Mouse (Mus musculus) stomach, embryonic 14.5 days (tissue): ENCODE data around the gene Pnp. TPM values are rescaled to one million over a fixed set of nuclear protein-coding genes. Genes with fewer than 3 reads are reported as not detected.

Source experiments
- ATAC-seq: fragments of 200-750 bp; cut with Nextera tagmentation; 2 replicates; pipeline ENCODE4 v1.8.0; 2017; ENCODE audit warnings: low read depth, moderate TSS enrichment; ENCODE audit not compliant: insufficient number of reproducible peaks, insufficient read depth, low FRiP score
- H3K27ac ChIP-seq: fragments of 300-500 bp; sonication (generic); 2 replicates; pipeline ENCODE4 v1.5.1; 2014; ENCODE audit warnings: mild to moderate bottlenecking, low read length, moderate library complexity, mixed read lengths
- H3K27me3 ChIP-seq: fragments of 300-500 bp; sonication (generic); 2 replicates; pipeline ENCODE4 v1.6.1; 2014; ENCODE audit warnings: low read length, control low read depth, mixed read lengths; ENCODE audit not compliant: control insufficient read depth, insufficient read depth
- H3K36me3 ChIP-seq: fragments of 300-500 bp; sonication (generic); 2 replicates; pipeline ENCODE4 v1.6.1; 2014; ENCODE audit warnings: mild to moderate bottlenecking, control low read depth, low read length, moderate library complexity, mixed read lengths; ENCODE audit not compliant: control insufficient read depth, insufficient read depth
- H3K4me1 ChIP-seq: fragments of 300-500 bp; sonication (generic); 2 replicates; pipeline ENCODE4 v1.6.1; 2014; ENCODE audit warnings: low read length, control low read depth, mixed read lengths; ENCODE audit not compliant: control insufficient read depth, insufficient read depth
- H3K4me2 ChIP-seq: fragments of 300-500 bp; sonication (generic); replicated peaks from 2 replicates; pipeline ENCODE4 v1.6.1; 2014; ENCODE audit warnings: low read depth, low read length, control low read depth
- H3K4me3 ChIP-seq: fragments of 300-500 bp; sonication (generic); 2 replicates; pipeline ENCODE4 v1.5.1; 2014; ENCODE audit warnings: low read depth, low read length, control low read depth
- H3K9ac ChIP-seq: fragments of 300-500 bp; sonication (generic); replicated peaks from 2 replicates; pipeline ENCODE4 v1.6.1; 2014; ENCODE audit warnings: low read depth, mild to moderate bottlenecking, control low read depth, low read length, moderate library complexity, mixed read lengths
- H3K9me3 ChIP-seq: fragments of 300-500 bp; sonication (generic); 2 replicates; pipeline ENCODE4 v1.6.1; 2016; ENCODE audit warnings: low read depth, low read length, control low read depth; ENCODE audit not compliant: control insufficient read depth
- WGBS: fragments of 180-500 bp; shearing (Covaris S2); extraction: QIAGEN DNeasy Blood & Tissue Kit; methylation state at CpG from one replicate; pipeline ENCODE4 v1.1.7; 2014; 5-methylcytosine and 5-hydroxymethylcytosine counted together
- polyA plus RNA-seq: library from polyadenylated mRNA; unstranded; fragments of >200 nt; fragmentation: Nextera tagmentation; extraction: Ambion mirVana; gene quantifications from 2 replicates; pipeline ENCODE4 v1.2.1, GENCODE M21; 2014

Pnp gene
- polyA plus RNA-seq = 59.5 and 65.1 TPM in 2 replicates

- no peaks in the 10 kb centered on the region for H3K9me3 ChIP-seq
- ATAC-seq = peak; percentile 99
- peak within 1 kb of the TSS; percentile 94 for H3K9ac ChIP-seq
- peaks cover 27% of the 10 kb centered on the region for H3K36me3 ChIP-seq
- H3K27me3 ChIP-seq = no peaks in the 10 kb centered on the region
- H3K27ac ChIP-seq = peak within 1 kb of the TSS; percentile 89
- peak within 1 kb of the TSS; percentile 77 for H3K4me2 ChIP-seq
- peak within 1 kb of the TSS; percentile 85 for H3K4me3 ChIP-seq
- peaks cover 13% of the 10 kb centered on the region for H3K4me1 ChIP-seq
- under 1% methylated on average over 61 of the region's 68 CpGs for WGBS
These were observed at the start of gene Pnp, which contains the start of gene Pip4p1 for GRCm38 (mm10) chr14:50930754-50931492. Pnp (plus strand) TSS chr14:50931082. Pip4p1 (minus strand) TSS chr14:50930856.

DNA sequence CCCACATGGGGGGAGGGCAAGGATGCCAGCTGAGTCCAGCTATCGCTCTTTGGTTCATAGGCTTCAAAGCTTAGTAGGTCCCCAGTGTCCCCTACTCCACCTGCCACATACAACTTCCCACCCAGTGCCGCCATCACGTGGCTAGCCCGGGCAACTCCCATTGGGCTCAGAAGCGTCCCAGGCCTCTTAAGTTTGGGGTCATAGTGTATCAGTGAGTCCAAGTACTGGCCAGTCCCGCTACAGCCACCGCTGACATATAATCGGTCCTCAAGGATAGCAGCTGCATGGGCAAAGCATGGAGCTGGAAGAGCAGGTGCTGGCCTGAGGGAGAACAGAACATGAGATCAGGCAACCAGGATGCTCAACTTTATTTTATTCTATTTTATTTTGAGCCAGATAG, 39.3 kb upstream of the Pnp start:
- no peak overlapping the region for H3K4me2 ChIP-seq
- ATAC-seq = no peak
- H3K4me1 ChIP-seq = peaks cover 4% of the 10 kb centered on the region; the same call in 1 of the 2 replicates
- WGBS = 90% methylated on average over 8 of the region's 8 CpGs
- peaks cover 2% of the 10 kb centered on the region; the same call in 1 of the 2 replicates for H3K27me3 ChIP-seq
- H3K27ac ChIP-seq = no peak overlapping the region
- no peaks in the 10 kb centered on the region for H3K36me3 ChIP-seq
- H3K9me3 ChIP-seq = no peaks in the 10 kb centered on the region
- H3K4me3 ChIP-seq = no peak overlapping the region
- no peak overlapping the region for H3K9ac ChIP-seq

DNA sequence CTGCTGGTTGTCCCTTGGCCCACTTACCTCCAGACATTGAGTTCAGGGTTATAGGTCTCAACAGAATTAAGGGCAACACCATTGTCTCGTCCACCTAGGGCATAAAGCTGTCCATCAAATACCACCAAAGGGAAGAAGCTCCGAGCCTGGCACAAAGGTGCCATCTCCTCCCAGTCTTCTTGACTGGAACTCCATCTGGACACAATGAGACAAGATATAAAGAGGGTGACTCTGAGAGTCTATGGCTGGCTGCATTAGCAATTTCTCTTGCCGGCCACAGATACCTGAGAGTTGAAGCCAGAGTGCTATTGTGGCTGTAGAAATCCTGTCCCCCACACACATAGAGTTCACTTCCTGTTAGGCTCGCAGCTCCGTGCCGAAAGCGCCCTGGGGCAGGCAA, 38.8 kb upstream of the Pnp start:
- no peak overlapping the region for H3K4me3 ChIP-seq
- no peak overlapping the region for H3K4me2 ChIP-seq
- peaks cover 4% of the 10 kb centered on the region; the same call in 1 of the 2 replicates for H3K4me1 ChIP-seq
- WGBS = 84% methylated on average over 7 of the region's 7 CpGs
- peaks cover 2% of the 10 kb centered on the region; the same call in 1 of the 2 replicates for H3K27me3 ChIP-seq
- ATAC-seq = no peak
- H3K36me3 ChIP-seq = no peaks in the 10 kb centered on the region
- H3K9me3 ChIP-seq = no peaks in the 10 kb centered on the region
- no peak overlapping the region for H3K9ac ChIP-seq
- no peak overlapping the region for H3K27ac ChIP-seq

DNA sequence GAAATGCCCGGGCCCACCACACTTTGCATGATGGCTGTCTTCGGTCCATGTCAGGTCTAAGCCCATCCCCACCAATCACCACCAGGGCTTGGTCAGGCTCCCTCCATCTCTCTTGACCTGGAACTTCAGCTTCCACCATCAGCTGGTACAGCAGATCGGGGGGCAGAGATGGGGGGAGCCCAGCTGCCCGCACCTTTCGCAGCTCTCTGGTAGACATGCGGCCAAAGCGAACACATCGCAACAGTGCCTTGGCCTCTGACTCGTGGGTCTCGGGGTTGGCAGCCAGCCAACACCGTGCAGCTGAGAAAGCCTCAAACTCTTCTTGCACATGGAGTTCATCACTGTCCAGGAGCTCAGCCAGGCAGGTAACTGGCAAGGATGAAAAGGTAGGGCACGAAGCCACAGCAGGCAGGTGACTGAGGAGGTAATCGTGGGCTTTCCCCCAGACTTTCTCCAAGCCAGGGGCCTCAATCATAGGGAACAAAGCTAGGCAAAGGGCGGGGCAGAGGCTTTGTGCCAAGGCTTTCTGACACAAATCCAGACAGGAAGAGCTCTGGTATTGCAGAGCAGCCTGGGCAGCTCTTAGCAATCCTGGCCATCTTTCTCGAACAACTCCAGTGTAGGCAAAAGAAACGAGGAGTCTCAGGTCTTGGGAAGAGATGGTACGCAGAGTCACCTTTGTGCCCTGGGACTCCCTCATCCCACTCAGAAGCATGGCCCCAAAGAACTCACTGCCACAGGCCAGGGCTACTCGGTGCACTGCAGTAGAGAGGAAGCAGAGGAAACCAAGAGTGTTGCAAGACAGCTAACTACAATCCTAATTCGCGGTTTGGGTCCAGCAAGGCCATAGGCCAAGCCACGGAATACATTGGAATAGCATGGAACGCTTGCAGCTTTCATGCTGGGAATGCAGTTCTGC, 38.1 kb upstream of the Pnp start:
- ATAC-seq = no peak
- Histone ChIP-seq H3K9ac (no peak overlapping the region), H3K9me3 (no peaks in the 10 kb centered on the region), H3K4me3 (no peak overlapping the region), H3K27me3 (peaks cover 2% of the 10 kb centered on the region; the same call in 1 of the 2 replicates), H3K4me2 (no peak overlapping the region), H3K36me3 (no peaks in the 10 kb centered on the region), H3K4me1 (peaks cover 4% of the 10 kb centered on the region; the same call in 1 of the 2 replicates), H3K27ac (no peak overlapping the region)
- WGBS = 75% methylated on average over 22 of the region's 22 CpGs

DNA sequence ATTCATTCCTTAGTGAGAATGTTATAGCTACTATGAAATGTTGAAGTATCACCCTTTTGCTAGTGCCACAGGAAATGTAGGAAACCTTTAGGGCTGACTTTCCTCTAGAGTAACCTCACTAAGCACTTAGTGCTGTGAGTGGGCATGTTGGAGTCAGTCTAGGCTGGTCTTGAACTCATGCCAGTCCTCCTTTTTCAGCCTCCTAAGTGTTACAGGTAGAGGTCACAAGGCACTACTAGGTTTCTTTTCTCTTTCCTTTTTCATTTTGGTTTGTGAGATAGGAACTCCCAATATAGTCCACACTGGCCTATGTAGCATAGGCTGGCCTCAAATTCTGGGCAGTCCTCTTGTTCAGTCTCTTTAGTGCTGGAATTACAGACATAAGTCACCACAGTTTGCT, 35.5 kb upstream of the Pnp start:
- no peak for ATAC-seq
- no peaks in the 10 kb centered on the region for H3K9me3 ChIP-seq

GRCm38 (mm10) chr14:50895985-50896746, 34.7 kb upstream of the Pnp start:
- no peak for ATAC-seq
- WGBS = 11% methylated on average over 19 of the region's 19 CpGs

More for the DNA sequence above, 35.5 kb upstream of the Pnp start:
- no peak overlapping the region for H3K9ac ChIP-seq
- H3K4me2 ChIP-seq = no peak overlapping the region
- H3K27me3 ChIP-seq = peaks cover 2% of the 10 kb centered on the region; the same call in 1 of the 2 replicates
- H3K36me3 ChIP-seq = no peaks in the 10 kb centered on the region
- no peak overlapping the region for H3K27ac ChIP-seq
- H3K4me1 ChIP-seq = peaks cover 4% of the 10 kb centered on the region; the same call in 1 of the 2 replicates
- H3K4me3 ChIP-seq = no peak overlapping the region

DNA sequence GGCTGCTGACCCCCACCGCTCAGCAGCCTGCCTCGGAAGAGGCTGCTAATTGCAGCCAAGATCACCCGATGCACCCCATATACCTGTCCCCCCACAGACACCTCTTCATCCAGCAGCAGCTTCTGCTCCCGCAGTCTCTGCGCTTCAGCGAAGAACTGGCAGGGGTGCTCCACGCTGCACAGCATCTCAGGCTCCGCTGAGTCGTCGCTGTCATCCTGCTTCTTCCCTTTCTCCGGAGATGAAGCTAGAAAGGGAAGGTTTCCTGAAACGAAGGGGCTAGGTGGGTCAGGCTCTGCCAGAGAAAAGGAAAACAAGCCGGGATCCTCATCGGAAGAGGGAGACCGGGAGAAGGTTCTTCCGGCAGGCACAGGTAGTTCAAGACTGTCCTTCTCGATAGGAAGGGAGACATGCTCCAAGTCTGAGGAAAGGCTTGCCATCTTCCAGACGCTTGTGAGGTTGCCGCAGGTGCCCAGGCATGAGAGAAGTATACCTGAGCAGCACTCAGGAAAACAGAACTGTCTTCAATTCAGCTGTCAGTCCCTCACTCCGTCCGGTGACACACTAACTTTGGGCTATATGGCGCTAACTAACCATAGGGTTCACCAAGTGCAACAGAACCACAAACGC, 34.0 kb upstream of the Pnp start:
- peak overlapping the region; percentile 73 for H3K4me2 ChIP-seq
- peak overlapping the region; percentile 36 for H3K9ac ChIP-seq
- no peaks in the 10 kb centered on the region for H3K36me3 ChIP-seq
- H3K4me3 ChIP-seq = peak overlapping the region; percentile 35
- H3K9me3 ChIP-seq = no peaks in the 10 kb centered on the region
- peaks cover 2% of the 10 kb centered on the region; the same call in 1 of the 2 replicates for H3K27me3 ChIP-seq
- H3K27ac ChIP-seq = no peak overlapping the region
- ATAC-seq = no peak
- 20% methylated on average over 23 of the region's 23 CpGs for WGBS
- peaks cover 4% of the 10 kb centered on the region; the same call in 1 of the 2 replicates for H3K4me1 ChIP-seq

More at GRCm38 (mm10) chr14:50895985-50896746, 34.7 kb upstream of the Pnp start:
- H3K4me1 ChIP-seq = peaks cover 4% of the 10 kb centered on the region; the same call in 1 of the 2 replicates
- H3K4me3 ChIP-seq = peak overlapping the region; percentile 35
- H3K9me3 ChIP-seq = no peaks in the 10 kb centered on the region
- H3K27ac ChIP-seq = no peak overlapping the region
- no peaks in the 10 kb centered on the region for H3K36me3 ChIP-seq
- peak overlapping the region; percentile 36 for H3K9ac ChIP-seq
- peaks cover 2% of the 10 kb centered on the region; the same call in 1 of the 2 replicates for H3K27me3 ChIP-seq
- peak overlapping the region; percentile 73 for H3K4me2 ChIP-seq
